Mouse (Mus musculus) testis, postnatal 10 days (tissue): ENCODE data around the gene Pex14.

ENCODE experiments used
- DNase-seq: peaks from one replicate; pipeline ENCODE4 v3.0.0; 2021; ENCODE audit warnings: low spot score

Gene Pex14

GRCm38 (mm10) chr4:148951821-148952291 lies 147.8 kb downstream of the Pex14 start:
- no peak for DNase-seq

- peak; percentile 71 for DNase-seq
These were observed 148.6 kb downstream of the Pex14 start for GRCm38 (mm10) chr4:148950932-148951650.

GRCm38 (mm10) chr4:148950487-148950886 lies 149.2 kb downstream of the Pex14 start:
- no peak for DNase-seq

GRCm38 (mm10) chr4:148947833-148948388 lies 151.8 kb downstream of the Pex14 start:
- DNase-seq, result no peak

- DNase-seq, result no peak
These were observed 153.6 kb downstream of the Pex14 start for GRCm38 (mm10) chr4:148946071-148946470.

GRCm38 (mm10) chr4:148945476-148945881 lies 154.2 kb downstream of the Pex14 start:
- DNase-seq, result no peak

GRCm38 (mm10) chr4:148943099-148943498 lies 156.6 kb downstream of the Pex14 start:
- no peak for DNase-seq

- DNase-seq, result no peak
These were observed 158.4 kb downstream of the Pex14 start for GRCm38 (mm10) chr4:148941321-148941720.

- no peak for DNase-seq
These were observed 158.9 kb downstream of the Pex14 start for GRCm38 (mm10) chr4:148940674-148941211.

GRCm38 (mm10) chr4:148938546-148938945 lies 161.1 kb downstream of the Pex14 start:
- DNase-seq, result no peak

- no peak for DNase-seq
These were observed 162.9 kb downstream of the Pex14 start for GRCm38 (mm10) chr4:148936727-148937126.

GRCm38 (mm10) chr4:148936111-148936510 lies 163.6 kb downstream of the Pex14 start:
- no peak for DNase-seq

GRCm38 (mm10) chr4:148935211-148935610 lies 164.5 kb downstream of the Pex14 start:
- no peak for DNase-seq

GRCm38 (mm10) chr4:148933109-148933508 lies 166.6 kb downstream of the Pex14 start:
- no peak for DNase-seq

- no peak for DNase-seq
These were observed 168.9 kb downstream of the Pex14 start for GRCm38 (mm10) chr4:148930721-148931229.

- no peak for DNase-seq
These were observed 170.8 kb downstream of the Pex14 start for GRCm38 (mm10) chr4:148928876-148929275.

GRCm38 (mm10) chr4:148928316-148928715 lies 171.4 kb downstream of the Pex14 start:
- no peak for DNase-seq

GRCm38 (mm10) chr4:148926459-148926858 lies 173.2 kb downstream of the Pex14 start:
- DNase-seq, result no peak

- DNase-seq, result no peak
These were observed 173.9 kb downstream of the Pex14 start for GRCm38 (mm10) chr4:148925589-148926359.

- DNase-seq, result no peak
These were observed 175.7 kb downstream of the Pex14 start for GRCm38 (mm10) chr4:148923976-148924375.

GRCm38 (mm10) chr4:148923414-148923813 lies 176.3 kb downstream of the Pex14 start:
- DNase-seq, result no peak

GRCm38 (mm10) chr4:148922221-148922700 lies 177.4 kb downstream of the Pex14 start:
- DNase-seq, result no peak
